Mouse (Mus musculus) C2C12 (cell line): ENCODE measurements at regions not wholly inside any gene's neighbourhood (a gene's known extent, or its start where the extent isn't known, plus 50 kb on each side); places are given as distances from the start of the nearest gene placed in this dataset.

Source experiments
- CTCF ChIP-seq: IDR thresholded peaks from one replicate; pipeline ENCODE4 v1.5.1; 2011; ENCODE audit not compliant: control insufficient read depth, insufficient read depth, insufficient read length
- MAX ChIP-seq: IDR thresholded peaks from one replicate; pipeline ENCODE4 v1.6.1; 2011; ENCODE audit warnings: mild to moderate bottlenecking, control low read depth
- MYOG ChIP-seq: IDR thresholded peaks from one replicate; pipeline ENCODE4 v1.6.1; 2011; ENCODE audit not compliant: control insufficient read depth, insufficient read length; ENCODE audit errors: extremely low read depth
- USF1 ChIP-seq: IDR thresholded peaks from one replicate; pipeline ENCODE4 v1.6.1; 2011; ENCODE audit warnings: low read depth, mild to moderate bottlenecking, control low read depth, moderate library complexity

- TF ChIP-seq CTCF (no peak), MYOG (no peak), USF1 (no peak), MAX (no peak)
These were observed 55.5 kb upstream of the Chd2 start for GRCm38 (mm10) chr7:73596866-73597840.
